Mouse (Mus musculus): ENCODE results near the gene Gm13694. TPM values are rescaled to one million over a fixed set of nuclear protein-coding genes. Genes with fewer than 3 reads are reported as not detected.

Gene Gm13694
- polyA plus RNA-seq, 1 experiment from 2014 or later, result not detected

DNA sequence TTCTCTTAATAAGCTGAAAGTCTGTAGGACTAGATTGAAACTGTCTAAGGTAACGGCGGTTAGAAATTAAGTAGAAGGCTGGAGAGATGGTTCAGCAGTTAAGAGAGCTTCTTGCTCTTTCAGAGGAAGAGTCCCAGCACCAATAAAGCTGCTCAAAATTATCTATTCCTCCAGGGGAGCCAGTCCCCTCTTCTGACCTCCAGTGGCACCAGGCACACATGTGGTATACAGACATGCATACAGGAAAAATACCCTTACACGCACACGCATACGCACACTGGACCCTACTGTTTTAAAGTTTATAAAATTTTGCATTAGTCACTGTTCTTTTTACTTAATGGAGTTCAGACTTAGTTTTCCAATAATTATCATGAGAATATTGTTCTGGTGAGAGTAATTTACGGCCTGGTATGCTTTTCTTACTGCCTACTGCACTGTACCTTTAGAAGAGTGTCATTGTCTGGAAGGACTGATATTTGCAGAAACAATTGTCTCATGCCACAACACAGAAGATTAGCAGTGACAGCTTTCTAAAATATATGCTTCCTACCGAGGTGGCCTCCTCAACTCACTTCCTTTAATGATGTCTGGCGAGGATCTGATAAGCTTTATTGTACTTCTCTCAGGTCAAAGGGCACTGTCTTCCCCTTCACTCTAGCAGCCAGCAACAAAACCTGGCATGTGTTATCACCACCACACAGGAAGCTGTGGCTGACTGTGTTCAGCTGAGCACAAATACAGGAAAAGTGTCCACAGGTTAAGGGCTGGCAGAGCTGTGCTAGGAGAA lies 41.0 kb downstream of the Gm13694 start:
- Histone ChIP-seq H3K27me3 (replicated peaks; ENCODE audit: control insufficient read depth, insufficient read depth, low read length) (no peaks in the 10 kb centered on the region), H3K9ac (ENCODE audit: low read depth, low read length) (no peak overlapping the region), H3K4me1 (ENCODE audit: control insufficient read depth, insufficient read depth, low read length) (no peaks in the 10 kb centered on the region), H3K9me3 (ENCODE audit: control insufficient read depth, low read length) (no peaks in the 10 kb centered on the region), H3K4me2 (ENCODE audit: low read depth, low read length) (no peak overlapping the region), H3K4me3 (ENCODE audit: low read length) (no peak overlapping the region), H3K27ac (ENCODE audit: low read length) (no peak overlapping the region), H3K36me3 (ENCODE audit: control insufficient read depth, insufficient read depth, low read length) (no peaks in the 10 kb centered on the region)
- peak; percentile 74 for ATAC-seq
- WGBS, result 65% methylated on average over 8 of the region's 8 CpGs

- Histone ChIP-seq H3K9me3 (ENCODE audit: control insufficient read depth, low read length) (no peaks in the 10 kb centered on the region), H3K4me3 (ENCODE audit: low read length) (no peak overlapping the region), H3K9ac (ENCODE audit: low read depth, low read length) (no peak overlapping the region), H3K27me3 (replicated peaks; ENCODE audit: control insufficient read depth, insufficient read depth, low read length) (no peaks in the 10 kb centered on the region), H3K27ac (ENCODE audit: low read length) (no peak overlapping the region), H3K4me1 (ENCODE audit: control insufficient read depth, insufficient read depth, low read length) (no peaks in the 10 kb centered on the region), H3K4me2 (ENCODE audit: low read depth, low read length) (no peak overlapping the region), H3K36me3 (ENCODE audit: control insufficient read depth, insufficient read depth, low read length) (no peaks in the 10 kb centered on the region)
- ATAC-seq, result no peak
- 80% methylated on average over 2 of the region's 2 CpGs for WGBS
Measured at GRCm38 (mm10) chr2:84021930-84022329, 43.2 kb downstream of the Gm13694 start.

GRCm38 (mm10) chr2:84022905-84023304 lies 44.2 kb downstream of the Gm13694 start:
- Histone ChIP-seq H3K27ac (ENCODE audit: low read length) (no peak overlapping the region), H3K4me3 (ENCODE audit: low read length) (no peak overlapping the region), H3K9me3 (ENCODE audit: control insufficient read depth, low read length) (no peaks in the 10 kb centered on the region), H3K27me3 (replicated peaks; ENCODE audit: control insufficient read depth, insufficient read depth, low read length) (no peaks in the 10 kb centered on the region), H3K9ac (ENCODE audit: low read depth, low read length) (no peak overlapping the region), H3K4me2 (ENCODE audit: low read depth, low read length) (no peak overlapping the region), H3K4me1 (ENCODE audit: control insufficient read depth, insufficient read depth, low read length) (no peaks in the 10 kb centered on the region), H3K36me3 (ENCODE audit: control insufficient read depth, insufficient read depth, low read length) (no peaks in the 10 kb centered on the region)
- WGBS, result 84% methylated on average over 2 of the region's 2 CpGs
- ATAC-seq, result no peak

DNA sequence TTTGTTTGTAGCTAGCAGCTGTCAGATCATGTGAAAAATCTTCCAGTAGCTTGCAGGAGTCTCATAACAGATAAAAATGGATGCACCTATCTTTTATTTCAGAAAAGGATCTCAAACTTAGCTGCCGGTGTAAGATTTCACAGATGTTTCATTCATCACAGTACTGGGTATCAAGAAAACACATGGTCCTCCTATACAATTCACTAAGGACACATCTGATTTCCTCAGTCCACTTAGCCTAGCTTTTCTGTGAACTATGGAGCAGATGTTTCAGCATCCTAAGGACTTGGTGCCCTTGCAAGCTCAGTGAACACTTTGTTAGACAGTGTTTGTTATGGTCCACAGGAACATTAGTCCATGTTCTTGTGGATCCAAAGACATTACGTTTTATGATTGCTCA lies 44.6 kb downstream of the Gm13694 start:
- ATAC-seq, result no peak
- H3K36me3 ChIP-seq (ENCODE audit: control insufficient read depth, insufficient read depth, low read length), result no peaks in the 10 kb centered on the region
- H3K27ac ChIP-seq (ENCODE audit: low read length), result no peak overlapping the region
- H3K4me3 ChIP-seq (ENCODE audit: low read length), result no peak overlapping the region
- H3K27me3 ChIP-seq (replicated peaks; ENCODE audit: control insufficient read depth, insufficient read depth, low read length), result no peaks in the 10 kb centered on the region
- no peaks in the 10 kb centered on the region for H3K4me1 ChIP-seq (ENCODE audit: control insufficient read depth, insufficient read depth, low read length)
- H3K9ac ChIP-seq (ENCODE audit: low read depth, low read length), result no peak overlapping the region
- H3K4me2 ChIP-seq (ENCODE audit: low read depth, low read length), result no peak overlapping the region
- no peaks in the 10 kb centered on the region for H3K9me3 ChIP-seq (ENCODE audit: control insufficient read depth, low read length)
- 83% methylated on average over 2 of the region's 2 CpGs for WGBS

- no peak overlapping the region for H3K4me3 ChIP-seq (ENCODE audit: low read length)
- no peaks in the 10 kb centered on the region for H3K9me3 ChIP-seq (ENCODE audit: control insufficient read depth, low read length)
- no peak overlapping the region for H3K27ac ChIP-seq (ENCODE audit: low read length)
- 66% methylated on average over 4 of the region's 4 CpGs for WGBS
- H3K4me2 ChIP-seq (ENCODE audit: low read depth, low read length), result no peak overlapping the region
- H3K9ac ChIP-seq (ENCODE audit: low read depth, low read length), result no peak overlapping the region
- no peaks in the 10 kb centered on the region for H3K4me1 ChIP-seq (ENCODE audit: control insufficient read depth, insufficient read depth, low read length)
- H3K36me3 ChIP-seq (ENCODE audit: control insufficient read depth, insufficient read depth, low read length), result no peaks in the 10 kb centered on the region
- no peaks in the 10 kb centered on the region for H3K27me3 ChIP-seq (replicated peaks; ENCODE audit: control insufficient read depth, insufficient read depth, low read length)
- ATAC-seq, result no peak
Measured at GRCm38 (mm10) chr2:84025217-84025616, 46.5 kb downstream of the Gm13694 start.

Other genes starting within 250 kb of the Gm13694 start
- 6.6 and 6.8 TPM in 2 replicates for gene Fam171b, start 166.3 kb upstream of the Gm13694 start, polyA plus RNA-seq (2015; fragmentation: Nextera tagmentation; extraction: Ambion mirVana)
- gene Zswim2, start 37.7 kb upstream of the Gm13694 start, polyA plus RNA-seq (2015; fragmentation: Nextera tagmentation; extraction: Ambion mirVana), result not detected in 2 replicates
- gene Gm13698, start 23.2 kb upstream of the Gm13694 start, polyA plus RNA-seq (2015; fragmentation: Nextera tagmentation; extraction: Ambion mirVana), result not detected in 2 replicates
- gene Gm13693, start 17.4 kb upstream of the Gm13694 start, polyA plus RNA-seq (2015; fragmentation: Nextera tagmentation; extraction: Ambion mirVana), result not detected in 2 replicates
- not detected in 2 replicates for gene Gm13695, start 11.6 kb upstream of the Gm13694 start, polyA plus RNA-seq (2015; fragmentation: Nextera tagmentation; extraction: Ambion mirVana)
- not detected in 2 replicates for gene Gm13696, start 5.8 kb upstream of the Gm13694 start, polyA plus RNA-seq (2015; fragmentation: Nextera tagmentation; extraction: Ambion mirVana)
- gene Gm13697, start 5.8 kb downstream of the Gm13694 start, polyA plus RNA-seq (2015; fragmentation: Nextera tagmentation; extraction: Ambion mirVana), result not detected in 2 replicates
- gene Gm13691, start 11.6 kb downstream of the Gm13694 start, polyA plus RNA-seq (2015; fragmentation: Nextera tagmentation; extraction: Ambion mirVana), result not detected in 2 replicates